ENCODE assay signal across 8 mouse cellular contexts in genomic region chr12:3843371-3843861, GRCm38 (mm10). TPM values are rescaled to one million over a fixed set of nuclear protein-coding genes. Genes with fewer than 3 reads are reported as not detected.
A peak's percentile ranks its signal among the peaks of the same experiment; 100 is the strongest.
DNase-seq lines count a peak whose midpoint lies in the region; ATAC-seq and TF ChIP-seq lines count a peak whose summit lies in the region.

No protein-coding gene starts in this region.

- peak overlapping the region; percentile 32; the same call in 1 of the 2 replicates for H3K27ac ChIP-seq in lung, embryonic 14.5 days (ENCODE audit: low read depth)
- H3K27ac ChIP-seq in limb, embryonic 11.5 days (replicated peaks; ENCODE audit: low read depth, low read length), result peak overlapping the region; percentile 85
- peak overlapping the region; percentile 77 for H3K27ac ChIP-seq in stomach, embryonic 16.5 days (ENCODE audit: low read length)
- no peak overlapping the region for H3K27ac ChIP-seq in cerebellum, adult 2 months (ENCODE audit: insufficient read depth, low read length)

- no peaks in the 10 kb centered on the region for H3K9me3 ChIP-seq in lung, embryonic 14.5 days (ENCODE audit: low read depth, low read length)
- no peaks in the 10 kb centered on the region for H3K9me3 ChIP-seq in limb, embryonic 11.5 days (ENCODE audit: control insufficient read depth, low read length)
- H3K9me3 ChIP-seq in stomach, embryonic 16.5 days (replicated peaks; ENCODE audit: control insufficient read depth, low read length), result no peaks in the 10 kb centered on the region

- no peak overlapping the region for H3K9ac ChIP-seq in lung, embryonic 14.5 days
- no peak overlapping the region; the same call in 1 of the 2 replicates for H3K9ac ChIP-seq in limb, embryonic 11.5 days (ENCODE audit: low read length)
- H3K9ac ChIP-seq in stomach, embryonic 16.5 days (ENCODE audit: low read length), result peak overlapping the region; percentile 25; the same call in 1 of the 2 replicates

- peak; percentile 64 for DNase-seq in lung, embryonic 14.5 days
- DNase-seq in lung, postnatal 36 days, result no peak
- DNase-seq in limb, embryonic 11.5 days (ENCODE audit: low spot score), result peak; percentile 82
- no peak for DNase-seq in spleen, postnatal 36 days (ENCODE audit: low spot score in 2 of 2)
- DNase-seq in cerebellum, adult 2 months, result no peak
- no peak for DNase-seq in layer of hippocampus, postnatal 36 days

- peaks cover 62% of the 10 kb centered on the region for H3K36me3 ChIP-seq in lung, embryonic 14.5 days (ENCODE audit: insufficient read depth)
- no peaks in the 10 kb centered on the region for H3K36me3 ChIP-seq in limb, embryonic 11.5 days (ENCODE audit: control insufficient read depth, insufficient read depth, low read length)
- H3K36me3 ChIP-seq in stomach, embryonic 16.5 days (ENCODE audit: control insufficient read depth, insufficient read depth, low read length), result peaks cover 4% of the 10 kb centered on the region; the same call in 1 of the 2 replicates

- peak; percentile 14; the same call in 1 of the 2 replicates for TF ChIP-seq CTCF in lung, embryonic 14.5 days (IDR thresholded peaks at IDR 0.05; ENCODE audit: low read depth)
- no peak for TF ChIP-seq CTCF in cerebellum, adult 2 months (IDR thresholded peaks at IDR 0.05; ENCODE audit: borderline replicate concordance, insufficient read depth, low read depth, low read length)

- peak; percentile 86 for ATAC-seq in lung, embryonic 14.5 days (ENCODE audit: insufficient read depth)
- ATAC-seq in granulocyte monocyte progenitor cell, adult 5-6 weeks (replicated peaks; ENCODE audit: poor library complexity, severe bottlenecking), result peak; percentile 76
- peak; percentile 85 for ATAC-seq in limb, embryonic 11.5 days (ENCODE audit: insufficient number of reproducible peaks, low FRiP score, low TSS enrichment, low read depth)
- ATAC-seq in stomach, embryonic 16.5 days (ENCODE audit: insufficient read depth, low FRiP score), result peak; percentile 86

- H3K27me3 ChIP-seq in lung, embryonic 14.5 days (ENCODE audit: insufficient read depth, low read length), result no peaks in the 10 kb centered on the region
- H3K27me3 ChIP-seq in limb, embryonic 11.5 days (ENCODE audit: control insufficient read depth, insufficient read depth, low read length), result no peaks in the 10 kb centered on the region
- no peaks in the 10 kb centered on the region for H3K27me3 ChIP-seq in stomach, embryonic 16.5 days (ENCODE audit: control insufficient read depth, insufficient read depth, low read length)
- no peaks in the 10 kb centered on the region for H3K27me3 ChIP-seq in cerebellum, adult 2 months (ENCODE audit: control insufficient read depth, insufficient read depth, low read length)

- 7% methylated on average over 7 of the region's 7 CpGs for WGBS in lung, embryonic 14.5 days
- WGBS in limb, embryonic 11.5 days, result 6% methylated on average over 7 of the region's 7 CpGs
- WGBS in stomach, embryonic 16.5 days, result 10% methylated on average over 7 of the region's 7 CpGs
- 50% methylated on average over 7 of the region's 7 CpGs for WGBS in cerebellum, adult 2 months

- TF ChIP-seq POLR2A in cerebellum, adult 2 months (IDR thresholded peaks at IDR 0.05; ENCODE audit: borderline replicate concordance, insufficient read depth, low read length), result no peak

- H3K4me3 ChIP-seq in lung, embryonic 14.5 days (ENCODE audit: low read depth, low read length), result no peak overlapping the region
- H3K4me3 ChIP-seq in limb, embryonic 11.5 days (ENCODE audit: low read depth, low read length), result no peak overlapping the region
- H3K4me3 ChIP-seq in stomach, embryonic 16.5 days (replicated peaks; ENCODE audit: low read length), result no peak overlapping the region
- H3K4me3 ChIP-seq in cerebellum, adult 2 months (replicated peaks; ENCODE audit: insufficient read depth, low read depth, low read length), result no peak overlapping the region

- no peaks in the 10 kb centered on the region; the same call in 1 of the 2 replicates for H3K4me1 ChIP-seq in lung, embryonic 14.5 days (ENCODE audit: insufficient read depth)
- peaks cover 20% of the 10 kb centered on the region for H3K4me1 ChIP-seq in limb, embryonic 11.5 days (ENCODE audit: control insufficient read depth, insufficient read depth, low read length)
- peaks cover 28% of the 10 kb centered on the region for H3K4me1 ChIP-seq in stomach, embryonic 16.5 days (ENCODE audit: control insufficient read depth, insufficient read depth, low read length)
- H3K4me1 ChIP-seq in cerebellum, adult 2 months (ENCODE audit: control insufficient read depth, insufficient read depth, low read length), result peaks cover 55% of the 10 kb centered on the region

- no peak overlapping the region for H3K4me2 ChIP-seq in lung, embryonic 14.5 days
- peak overlapping the region; percentile 20; the same call in 1 of the 2 replicates for H3K4me2 ChIP-seq in limb, embryonic 11.5 days (ENCODE audit: low read depth, severe bottlenecking)
- no peak overlapping the region; the same call in 1 of the 2 replicates for H3K4me2 ChIP-seq in stomach, embryonic 16.5 days (ENCODE audit: low read depth, low read length)

RNA-seq across cellular contexts. Expression of gene Dnmt3a, which starts 37.6 kb away (rescaled TPM):
- 88.0 and 95.5 TPM in 2 replicates for polyA plus RNA-seq in lung, embryonic 14.5 days (2014; fragmentation: Nextera tagmentation; extraction: Ambion mirVana)
- 20.2 and 33.6 TPM in 2 replicates for total RNA-seq in granulocyte monocyte progenitor cell, adult 5-6 weeks (2014; fragmentation: Nextera tagmentation)
- 21.7 and 22.9 TPM in 2 replicates for total RNA-seq in granulocyte monocyte progenitor cell, adult 5-6 weeks (2017)
- polyA plus RNA-seq in limb, embryonic 11.5 days (2014; fragmentation: Nextera tagmentation; extraction: Ambion mirVana), result 158 and 179 TPM in 2 replicates
- 49.6 and 60.4 TPM in 2 replicates for polyA plus RNA-seq in stomach, embryonic 16.5 days (2015; fragmentation: Nextera tagmentation; extraction: Ambion mirVana)
- 43.2 and 47.6 TPM in 2 replicates for polyA plus RNA-seq in cerebellum, adult 2 months (2012; rRNA removed)
- total RNA-seq in layer of hippocampus, postnatal 36 days (2021), result 10 to 100 TPM; 75.4 to 79.8 TPM

Comparison
In these comparisons a context has a peak if more than half of its experiments do, and no peak if none do; other contexts are left out.
1. DNase-seq: peak in lung, embryonic 14.5 days (single experiment) and limb, embryonic 11.5 days (single experiment); none in lung, postnatal 36 days (single experiment), spleen, postnatal 36 days (0 of 2), cerebellum, adult 2 months (0 of 2) and layer of hippocampus, postnatal 36 days (0 of 2).
2. Peak in every context shown above with its lines, with median percentiles within 50 percentile points of each other: ATAC-seq.